Mouse (Mus musculus) neural tube, embryonic 12.5 days (tissue): ENCODE measurements around the gene Gm14685. TPM values are rescaled to one million over a fixed set of nuclear protein-coding genes. Genes with fewer than 3 reads are reported as not detected.
"Not testable (repeated sequence)": the region's sequence is repeated elsewhere in the genome, so short reads cannot be mapped to it uniquely, and the experiment has no call there.

Experiments
- ATAC-seq: fragments of 200-750 bp; cut with Nextera tagmentation; 2 replicates; pipeline ENCODE4 v1.8.0; 2017; ENCODE audit warnings: low read depth, mild to moderate bottlenecking, moderate TSS enrichment, moderate library complexity; ENCODE audit not compliant: low FRiP score
- H3K27ac ChIP-seq: fragments of 300-500 bp; sonication (generic); 2 replicates; pipeline ENCODE4 v1.5.1; 2016
- H3K27me3 ChIP-seq: fragments of 300-500 bp; sonication (generic); replicated peaks from 2 replicates; pipeline ENCODE4 v1.6.1; 2016; ENCODE audit warnings: mild to moderate bottlenecking
- H3K36me3 ChIP-seq: fragments of 300-500 bp; sonication (generic); 2 replicates; pipeline ENCODE4 v1.6.1; 2016; ENCODE audit warnings: mild to moderate bottlenecking
- H3K4me1 ChIP-seq: fragments of 300-500 bp; sonication (generic); 2 replicates; pipeline ENCODE4 v1.6.1; 2016
- H3K4me2 ChIP-seq: fragments of 300-500 bp; sonication (generic); replicated peaks from 2 replicates; pipeline ENCODE4 v1.6.1; 2016; ENCODE audit warnings: mild to moderate bottlenecking
- H3K4me3 ChIP-seq: fragments of 300-500 bp; sonication (generic); 2 replicates; pipeline ENCODE4 v1.5.1; 2016
- H3K9ac ChIP-seq: fragments of 300-500 bp; sonication (generic); 2 replicates; pipeline ENCODE4 v1.6.1; 2016; ENCODE audit warnings: mild to moderate bottlenecking
- H3K9me3 ChIP-seq: fragments of 300-500 bp; sonication (generic); 2 replicates; pipeline ENCODE4 v1.6.1; 2016; ENCODE audit warnings: mild to moderate bottlenecking
- WGBS: fragments of 180-500 bp; shearing (Covaris S2); methylation state at CpG from one replicate; pipeline ENCODE4 v1.1.7; 2016; 5-methylcytosine and 5-hydroxymethylcytosine counted together
- polyA plus RNA-seq: library from polyadenylated mRNA; unstranded; fragments of >200 nt; fragmentation: Nextera tagmentation; extraction: Ambion mirVana; gene quantifications from 2 replicates; pipeline ENCODE4 v1.2.1, GENCODE M21; 2016

Gene Gm14685
- 0.23 and 0.26 TPM in 2 replicates for polyA plus RNA-seq

DNA sequence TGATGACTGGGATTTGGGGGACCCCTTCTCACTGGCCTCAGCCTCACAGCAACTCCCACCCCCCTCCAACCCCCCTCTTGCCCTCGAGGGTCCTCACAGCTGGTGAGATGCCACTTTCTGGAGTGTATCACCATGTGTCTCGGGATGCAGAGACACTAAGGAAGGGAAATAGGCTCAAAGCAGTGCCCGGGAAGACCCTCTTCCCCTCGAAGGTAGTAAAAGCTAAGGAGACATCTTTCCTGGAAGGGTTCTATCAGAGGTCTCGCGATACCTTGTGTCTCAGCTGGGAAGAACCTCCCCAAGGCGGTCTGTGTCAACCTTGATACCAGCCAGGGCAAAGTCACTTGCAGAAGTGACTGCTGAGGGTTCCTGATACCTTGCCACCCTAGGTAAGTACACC, at the start of gene Gm14685:
Gm14685 (plus strand) TSS at position 301 of the 400 bp plus-strand sequence.
- no CpG with 5 or more reads among the region's 7 CpGs for WGBS
- not testable (repeated sequence) for H3K4me3 ChIP-seq, H3K4me1 ChIP-seq, H3K4me2 ChIP-seq, H3K36me3 ChIP-seq, H3K9me3 ChIP-seq, ATAC-seq, H3K9ac ChIP-seq, H3K27me3 ChIP-seq, H3K27ac ChIP-seq

DNA sequence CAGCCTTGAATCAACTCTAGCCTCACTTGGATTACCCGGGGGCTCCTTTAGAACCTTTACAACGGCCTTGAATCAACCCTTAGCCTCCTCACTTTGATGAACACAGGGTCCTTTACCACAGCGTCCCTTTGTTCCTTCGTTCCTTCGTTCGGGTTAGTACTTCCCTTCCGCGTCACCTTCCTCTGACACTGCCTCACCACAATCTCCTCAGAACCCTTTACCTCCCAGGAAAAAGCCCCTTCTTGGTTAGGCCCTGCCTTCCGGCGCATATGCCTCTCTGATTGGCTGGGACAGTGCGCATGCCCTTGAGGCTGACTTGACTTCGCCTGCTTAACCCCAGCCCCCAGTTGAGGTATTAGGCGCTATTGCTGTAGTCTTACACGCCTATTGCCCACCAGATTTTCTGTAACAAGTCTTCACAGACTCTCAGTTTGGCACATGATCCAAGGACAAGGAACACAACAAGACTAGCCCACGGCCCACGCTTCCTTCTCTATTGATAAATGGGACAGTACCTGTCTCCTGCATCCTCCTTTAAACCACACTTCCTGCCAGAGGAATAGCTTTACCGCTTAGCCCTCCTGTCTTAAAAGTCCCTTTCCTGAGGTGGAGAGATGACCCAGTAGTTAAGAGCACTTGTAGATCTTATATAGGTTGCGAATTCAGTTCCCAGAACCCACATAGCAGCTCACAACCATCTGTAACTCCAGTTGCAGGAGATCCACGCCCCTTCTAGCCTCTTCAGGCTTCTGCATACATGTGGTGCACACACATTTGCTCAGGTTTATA, 34.4 kb upstream of the Gm14685 start, which contains the start of gene Xlr4a:
Xlr4a (minus strand) TSS at position 212 of the 789 bp plus-strand sequence.
- H3K9me3 ChIP-seq, H3K27me3 ChIP-seq, H3K4me2 ChIP-seq, H3K36me3 ChIP-seq, H3K4me1 ChIP-seq, H3K4me3 ChIP-seq, ATAC-seq, H3K9ac ChIP-seq, H3K27ac ChIP-seq: not testable (repeated sequence)
- 81% methylated on average over 19 of the region's 19 CpGs for WGBS

- not testable (repeated sequence) for H3K27me3 ChIP-seq, H3K4me3 ChIP-seq, H3K27ac ChIP-seq, H3K36me3 ChIP-seq, H3K4me1 ChIP-seq, H3K9me3 ChIP-seq, H3K4me2 ChIP-seq, H3K9ac ChIP-seq, ATAC-seq
- 81% methylated on average over 12 of the region's 13 CpGs for WGBS
These were observed 19.8 kb upstream of the Gm14685 start, which contains the start of gene Xlr3a for GRCm38 (mm10) chrX:73096941-73097508. Gene Xlr3a, minus strand, starts transcription at chrX:73097095.

DNA sequence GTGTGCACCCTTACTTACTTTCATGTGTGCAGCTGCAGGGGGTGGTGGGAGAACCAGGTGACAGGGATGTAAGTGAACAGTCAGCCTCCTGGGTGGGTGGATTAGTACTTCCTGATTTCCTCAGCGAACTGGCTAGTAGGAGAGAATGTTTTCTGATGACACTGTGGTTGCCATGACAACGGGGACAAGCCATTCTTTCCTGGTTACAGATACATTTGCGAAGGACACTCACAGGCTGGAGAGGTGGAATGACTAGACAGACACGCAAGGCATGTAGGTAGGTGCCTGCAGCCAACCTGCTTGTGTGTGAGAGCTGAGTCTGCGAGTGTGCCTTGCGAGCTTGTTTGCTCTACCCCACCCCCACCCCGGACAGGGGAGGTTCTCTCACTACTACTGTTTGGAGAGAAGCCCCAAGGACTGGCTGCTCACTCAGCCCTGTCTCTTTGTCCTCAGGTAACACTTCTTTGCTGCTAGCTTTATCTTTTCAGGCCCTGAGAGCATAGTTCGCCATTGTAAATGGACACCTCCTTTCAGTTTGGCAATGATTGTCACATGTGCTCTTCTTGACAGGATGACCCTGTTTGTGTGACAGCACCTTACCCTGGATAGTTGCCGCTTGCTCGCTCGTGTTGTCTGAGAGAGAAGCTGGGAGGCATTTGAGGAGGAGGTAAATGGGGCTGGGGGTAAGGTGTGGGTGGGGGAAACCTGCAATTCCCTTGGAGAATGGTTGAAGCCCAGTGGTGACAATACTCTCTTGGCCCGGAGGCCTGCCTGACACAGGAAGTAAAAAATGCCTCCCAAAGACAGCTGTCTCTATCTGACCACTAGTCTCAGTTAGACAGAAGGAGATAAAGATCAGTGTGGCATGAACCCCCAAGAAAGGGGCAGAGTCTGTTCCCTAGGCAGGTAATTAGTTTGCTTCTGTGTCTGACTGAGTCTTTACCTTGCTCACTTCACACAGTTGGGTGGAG, 6.3 kb downstream of the Gm14685 start:
- WGBS: no CpG with 5 or more reads among the region's 12 CpGs
- not testable (repeated sequence) for H3K27ac ChIP-seq, H3K9ac ChIP-seq, H3K4me3 ChIP-seq, H3K9me3 ChIP-seq, H3K4me1 ChIP-seq, H3K36me3 ChIP-seq, H3K4me2 ChIP-seq, H3K27me3 ChIP-seq
- ATAC-seq: peak; percentile 17; the same call in 1 of the 2 replicates

DNA sequence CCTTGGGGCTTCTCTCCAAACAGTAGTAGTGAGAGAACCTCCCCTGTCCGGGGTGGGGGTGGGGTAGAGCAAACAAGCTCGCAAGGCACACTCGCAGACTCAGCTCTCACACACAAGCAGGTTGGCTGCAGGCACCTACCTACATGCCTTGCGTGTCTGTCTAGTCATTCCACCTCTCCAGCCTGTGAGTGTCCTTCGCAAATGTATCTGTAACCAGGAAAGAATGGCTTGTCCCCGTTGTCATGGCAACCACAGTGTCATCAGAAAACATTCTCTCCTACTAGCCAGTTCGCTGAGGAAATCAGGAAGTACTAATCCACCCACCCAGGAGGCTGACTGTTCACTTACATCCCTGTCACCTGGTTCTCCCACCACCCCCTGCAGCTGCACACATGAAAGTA, 26.4 kb downstream of the Gm14685 start:
- no CpG with 5 or more reads among the region's 7 CpGs for WGBS
- H3K9ac ChIP-seq, H3K4me2 ChIP-seq, H3K9me3 ChIP-seq, H3K4me1 ChIP-seq, H3K4me3 ChIP-seq, H3K27ac ChIP-seq, H3K36me3 ChIP-seq, H3K27me3 ChIP-seq: not testable (repeated sequence)
- peak; percentile 29; the same call in 1 of the 2 replicates for ATAC-seq

GRCm38 (mm10) chrX:73148496-73148895, 31.6 kb downstream of the Gm14685 start, which contains the start of gene Xlr5b:
Gene Xlr5b, plus strand, starts transcription at chrX:73148796.
- H3K4me2 ChIP-seq, ATAC-seq, H3K27ac ChIP-seq, H3K9me3 ChIP-seq, H3K36me3 ChIP-seq, H3K27me3 ChIP-seq, H3K4me3 ChIP-seq, H3K9ac ChIP-seq, H3K4me1 ChIP-seq: not testable (repeated sequence)
- WGBS: no CpG with 5 or more reads among the region's 20 CpGs

DNA sequence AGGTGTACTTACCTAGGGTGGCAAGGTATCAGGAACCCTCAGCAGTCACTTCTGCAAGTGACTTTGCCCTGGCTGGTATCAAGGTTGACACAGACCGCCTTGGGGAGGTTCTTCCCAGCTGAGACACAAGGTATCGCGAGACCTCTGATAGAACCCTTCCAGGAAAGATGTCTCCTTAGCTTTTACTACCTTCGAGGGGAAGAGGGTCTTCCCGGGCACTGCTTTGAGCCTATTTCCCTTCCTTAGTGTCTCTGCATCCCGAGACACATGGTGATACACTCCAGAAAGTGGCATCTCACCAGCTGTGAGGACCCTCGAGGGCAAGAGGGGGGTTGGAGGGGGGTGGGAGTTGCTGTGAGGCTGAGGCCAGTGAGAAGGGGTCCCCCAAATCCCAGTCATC, 32.5 kb downstream of the Gm14685 start, which contains the start of gene DXBay18:
DXBay18 (minus strand) TSS at position 101 of the 400 bp plus-strand sequence.
- H3K4me2 ChIP-seq, H3K9ac ChIP-seq, H3K36me3 ChIP-seq, H3K27me3 ChIP-seq, H3K4me3 ChIP-seq, H3K9me3 ChIP-seq, ATAC-seq, H3K27ac ChIP-seq, H3K4me1 ChIP-seq: not testable (repeated sequence)
- no CpG with 5 or more reads among the region's 7 CpGs for WGBS

GRCm38 (mm10) chrX:73176889-73177288, 60.0 kb downstream of the Gm14685 start, which contains the start of gene Spin2d:
Gene Spin2d, minus strand, starts transcription at chrX:73176989.
- not testable (repeated sequence) for H3K4me2 ChIP-seq, H3K27me3 ChIP-seq, H3K9me3 ChIP-seq, ATAC-seq, H3K9ac ChIP-seq, H3K4me1 ChIP-seq, H3K36me3 ChIP-seq, H3K27ac ChIP-seq, H3K4me3 ChIP-seq
- 87% methylated on average over 8 of the region's 15 CpGs for WGBS

Other genes with a start within 250 kb of the Gm14685 start
- 84.6 and 94.1 TPM in 2 replicates for gene Cetn2, start 198.6 kb upstream of the Gm14685 start, polyA plus RNA-seq
- 37.9 and 41.4 TPM in 2 replicates for gene Nsdhl, start 198.5 kb upstream of the Gm14685 start, polyA plus RNA-seq
- 2.3 and 2.7 TPM in 2 replicates for gene Zfp185, start 129.7 kb upstream of the Gm14685 start, polyA plus RNA-seq
- gene Pnma5, start 79.9 kb upstream of the Gm14685 start, polyA plus RNA-seq: not detected in 2 replicates
- gene Pnma3, start 52.3 kb upstream of the Gm14685 start, polyA plus RNA-seq: 0.99 and 1.1 TPM in 2 replicates
- 0.71 and 0.91 TPM in 2 replicates for gene Xlr4a, start 34.6 kb upstream of the Gm14685 start, polyA plus RNA-seq
- 3.7 and 4.1 TPM in 2 replicates for gene Xlr3a, start 20.0 kb upstream of the Gm14685 start, polyA plus RNA-seq
- gene Xlr5b, start 31.7 kb downstream of the Gm14685 start, polyA plus RNA-seq: not detected in 2 replicates
- not detected in 2 replicates for gene DXBay18, start 32.4 kb downstream of the Gm14685 start, polyA plus RNA-seq
- not detected in 2 replicates for gene Spin2d, start 59.9 kb downstream of the Gm14685 start, polyA plus RNA-seq
- 18.7 and 21.4 TPM in 2 replicates for gene Xlr3b, start 75.2 kb downstream of the Gm14685 start, polyA plus RNA-seq
- gene Xlr4b, start 97.3 kb downstream of the Gm14685 start, polyA plus RNA-seq: 0.37 and 0.57 TPM in 2 replicates
- gene F8a, start 111.2 kb downstream of the Gm14685 start, polyA plus RNA-seq: 23.9 and 26.1 TPM in 2 replicates
- gene Xlr4c, start 126.1 kb downstream of the Gm14685 start, polyA plus RNA-seq: 0.57 TPM in 1 of 2 replicates, not detected in the other
- gene Xlr3c, start 148.3 kb downstream of the Gm14685 start, polyA plus RNA-seq: 0.60 and 0.82 TPM in 2 replicates
- not detected in 2 replicates for gene Xlr5a, start 175.9 kb downstream of the Gm14685 start, polyA plus RNA-seq
- not detected in 2 replicates for gene Xlr5c, start 175.9 kb downstream of the Gm14685 start, polyA plus RNA-seq
- gene Gm45015, start 219.8 kb downstream of the Gm14685 start, polyA plus RNA-seq: not detected in 2 replicates
- gene Zfp275, start 225.6 kb downstream of the Gm14685 start, polyA plus RNA-seq: 15.6 and 15.7 TPM in 2 replicates